Mouse (Mus musculus): ENCODE data around the gene Ccnq. TPM values are rescaled to one million over a fixed set of nuclear protein-coding genes. Genes with fewer than 3 reads are reported as not detected.

Ccnq gene
- total RNA-seq, 2 experiments from 2014 or later: 15.0 to 19.4 TPM

Small RNAs within 50 kb of the gene (microRNA-seq; reads per million reads assigned to microRNA genes)
- gene Gm23840: 0 reads per million in 2 experiments

Other genes with a start within 250 kb of the Ccnq start
- 1 to 10 TPM; 4.5 to 4.9 TPM for gene Sebox, start 248.3 kb downstream of the Ccnq start, total RNA-seq (2021)
- gene Tmem199, start 239.6 kb downstream of the Ccnq start, total RNA-seq (2021): 10 to 100 TPM; 43.0 to 44.0 TPM
- gene Poldip2, start 239.5 kb downstream of the Ccnq start, total RNA-seq (2021): 100 to 1,000 TPM; 116 to 121 TPM
- gene Tnfaip1, start 215.4 kb downstream of the Ccnq start, total RNA-seq (2021): 10 to 100 TPM; 32.1 to 32.6 TPM
- gene Ift20, start 215.4 kb downstream of the Ccnq start, total RNA-seq (2021): 10 to 100 TPM; 75.1 to 79.0 TPM
- 10 to 100 TPM; 11.1 to 12.7 TPM for gene Tmem97, start 201.0 kb downstream of the Ccnq start, total RNA-seq (2021)
- gene Nlk, start 54.4 kb downstream of the Ccnq start, total RNA-seq (2021): 10 to 100 TPM; 43.7 to 45.9 TPM
- 10 to 100 TPM; 14.9 to 22.3 TPM for gene Lyrm9, start 74.9 kb upstream of the Ccnq start, total RNA-seq (2021)
- under 1 TPM; 0.37 to 0.51 TPM for gene Nos2, start 169.1 kb upstream of the Ccnq start, total RNA-seq (2021)
- 1 to 10 TPM; 4.9 to 5.0 TPM for gene Lgals9, start 233.2 kb upstream of the Ccnq start, total RNA-seq (2021)